Mouse (Mus musculus) megakaryocyte, embryonic 14.5 days (primary cell): Measurements from ENCODE around the gene Slc7a1.

Experiments used
- FLI1 ChIP-seq: IDR thresholded peaks from 2 replicates; pipeline ENCODE4 v1.6.1; 2012; ENCODE audit warnings: low read length, inconsistent platforms, mixed read lengths
- GATA1 ChIP-seq: IDR thresholded peaks from 3 replicates; pipeline ENCODE4 v1.6.1; 2012; ENCODE audit warnings: mixed read lengths, low read length, inconsistent platforms, borderline replicate concordance

GRCm38 (mm10) chr5:148380246-148380504 lies 19.5 kb downstream of the Slc7a1 start:
- TF ChIP-seq GATA1 (no peak), FLI1 (no peak)
